Mouse (Mus musculus): Measurements from ENCODE around the gene Acap2. TPM values are rescaled to one million over a fixed set of nuclear protein-coding genes. Genes with fewer than 3 reads are reported as not detected.

The Acap2 gene
- polyA plus RNA-seq, 1 experiment from 2014 or later, result 17.2 TPM

DNA sequence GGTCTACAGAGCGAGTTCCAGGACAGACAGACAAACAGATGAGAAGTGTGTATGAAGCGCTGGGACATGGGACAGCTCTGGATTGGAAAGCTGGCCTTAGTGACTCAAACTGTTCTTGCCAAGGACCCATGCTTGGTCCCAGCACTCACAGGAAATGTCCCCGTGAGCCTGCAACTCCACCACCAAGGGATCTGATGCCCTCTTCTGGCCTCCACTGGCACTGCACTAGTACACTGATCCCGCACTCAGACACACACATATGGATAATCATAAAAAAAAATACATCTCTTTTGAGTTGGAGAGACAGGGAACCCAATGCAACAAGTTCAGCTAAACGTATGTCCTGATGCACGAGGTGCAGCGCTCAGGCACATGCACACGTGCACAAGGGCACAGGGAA is 30.7 kb downstream of the Acap2 start:
- WGBS, result 90% methylated on average over 8 of the region's 8 CpGs
- no peaks in the 10 kb centered on the region for H3K36me3 ChIP-seq (ENCODE audit: control insufficient read depth, insufficient read depth, low read length)
- no peak for ATAC-seq (replicated peaks; ENCODE audit: low FRiP score)

DNA sequence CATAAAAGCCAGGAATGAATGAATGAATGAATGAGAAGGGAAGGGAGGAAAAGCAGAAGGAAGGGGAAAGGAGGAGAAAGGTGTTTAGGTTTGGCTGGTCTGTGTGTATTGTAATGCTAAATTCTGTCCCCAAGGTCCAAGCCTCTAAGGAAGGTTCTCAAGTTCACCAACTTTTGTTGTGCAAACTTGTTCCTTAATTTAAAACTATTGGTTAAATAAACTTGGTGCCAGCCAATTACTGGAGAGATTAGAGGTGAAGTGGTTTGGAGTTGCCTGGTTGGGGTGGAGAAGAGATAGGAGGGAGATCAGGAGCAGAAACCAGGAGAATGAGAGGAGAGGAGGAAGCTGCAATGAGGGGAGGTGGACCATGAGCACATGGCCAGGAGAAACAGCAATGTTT is 31.4 kb downstream of the Acap2 start:
- ATAC-seq (replicated peaks; ENCODE audit: low FRiP score) (no peak), DNase-seq (ENCODE audit: low spot score) (no peak)
- Histone ChIP-seq H3K9me3 (ENCODE audit: control insufficient read depth, low read length) (no peaks in the 10 kb centered on the region), H3K9ac (ENCODE audit: low read depth, low read length) (no peak overlapping the region), H3K27ac (ENCODE audit: low read depth, low read length) (no peak overlapping the region), H3K4me2 (no peak overlapping the region), H3K36me3 (ENCODE audit: control insufficient read depth, insufficient read depth, low read length) (no peaks in the 10 kb centered on the region), H3K27me3 (replicated peaks; ENCODE audit: control insufficient read depth, insufficient read depth, low read length) (no peaks in the 10 kb centered on the region), H3K4me1 (replicated peaks; ENCODE audit: control insufficient read depth, insufficient read depth, low read length) (peaks cover 20% of the 10 kb centered on the region), H3K4me3 (ENCODE audit: low read depth, low read length) (no peak overlapping the region)

More for the DNA sequence above, 30.7 kb downstream of the Acap2 start:
- H3K9me3 ChIP-seq (ENCODE audit: control insufficient read depth, low read length), result no peaks in the 10 kb centered on the region
- H3K4me2 ChIP-seq, result no peak overlapping the region
- no peak overlapping the region for H3K9ac ChIP-seq (ENCODE audit: low read depth, low read length)
- peaks cover 23% of the 10 kb centered on the region for H3K4me1 ChIP-seq (replicated peaks; ENCODE audit: control insufficient read depth, insufficient read depth, low read length)
- H3K4me3 ChIP-seq (ENCODE audit: low read depth, low read length), result no peak overlapping the region
- H3K27me3 ChIP-seq (replicated peaks; ENCODE audit: control insufficient read depth, insufficient read depth, low read length), result no peaks in the 10 kb centered on the region
- H3K27ac ChIP-seq (ENCODE audit: low read depth, low read length), result no peak overlapping the region
- DNase-seq (ENCODE audit: low spot score), result no peak

GRCm38 (mm10) chr16:31167934-31168333 is 33.1 kb downstream of the Acap2 start:
- no peaks in the 10 kb centered on the region for H3K27me3 ChIP-seq (replicated peaks; ENCODE audit: control insufficient read depth, insufficient read depth, low read length)
- H3K27ac ChIP-seq (ENCODE audit: low read depth, low read length), result no peak overlapping the region
- 47% methylated on average over 7 of the region's 7 CpGs for WGBS
- H3K9ac ChIP-seq (ENCODE audit: low read depth, low read length), result no peak overlapping the region
- no peaks in the 10 kb centered on the region for H3K9me3 ChIP-seq (ENCODE audit: control insufficient read depth, low read length)
- no peak for ATAC-seq (replicated peaks; ENCODE audit: low FRiP score)
- H3K4me2 ChIP-seq, result no peak overlapping the region
- no peak for DNase-seq (ENCODE audit: low spot score)
- peaks cover 20% of the 10 kb centered on the region for H3K4me1 ChIP-seq (replicated peaks; ENCODE audit: control insufficient read depth, insufficient read depth, low read length)
- H3K36me3 ChIP-seq (ENCODE audit: control insufficient read depth, insufficient read depth, low read length), result no peaks in the 10 kb centered on the region
- no peak overlapping the region for H3K4me3 ChIP-seq (ENCODE audit: low read depth, low read length)

DNA sequence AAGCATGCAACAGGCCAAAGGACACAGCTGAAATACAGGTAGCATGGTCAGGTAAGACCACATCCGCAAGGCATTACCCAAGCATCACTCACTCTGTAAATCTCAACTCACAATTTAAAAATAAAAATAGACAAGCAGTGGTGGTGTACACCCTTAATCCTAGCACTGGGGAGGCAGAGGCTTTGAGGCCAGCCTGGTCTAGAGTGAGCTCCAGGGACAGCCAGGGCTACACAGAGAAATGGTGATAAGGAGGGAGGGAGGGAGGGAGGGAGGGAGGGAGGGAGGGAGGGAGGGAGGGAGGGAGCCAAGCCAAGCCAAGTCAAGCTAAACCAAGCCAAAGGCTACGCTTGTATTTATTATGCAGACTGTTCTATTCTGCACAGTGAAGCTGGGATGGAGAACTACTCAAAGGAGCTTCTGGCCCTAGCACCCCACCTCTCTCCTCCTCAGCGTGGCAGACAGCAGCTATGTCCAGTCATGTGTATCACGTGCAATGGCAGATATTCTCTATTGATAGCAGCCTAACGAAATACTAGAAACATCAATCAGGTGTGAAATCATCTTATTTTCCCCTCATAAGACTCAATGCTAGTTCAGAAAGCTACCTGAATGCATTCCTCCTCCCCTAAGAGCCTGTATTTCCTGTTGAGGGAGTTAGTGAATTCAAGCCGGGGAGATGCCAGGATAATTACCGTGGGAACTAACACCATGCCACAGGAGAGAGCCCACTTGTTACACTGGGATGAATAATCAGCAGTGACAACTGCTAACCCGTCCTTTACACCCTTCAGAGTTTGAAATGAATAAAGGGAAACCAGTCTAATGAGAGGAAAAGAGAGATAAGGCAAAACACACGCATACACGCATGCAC is 33.8 kb downstream of the Acap2 start:
- Histone ChIP-seq H3K27ac (ENCODE audit: low read depth, low read length) (no peak overlapping the region), H3K9me3 (ENCODE audit: control insufficient read depth, low read length) (no peaks in the 10 kb centered on the region), H3K4me1 (replicated peaks; ENCODE audit: control insufficient read depth, insufficient read depth, low read length) (peaks cover 20% of the 10 kb centered on the region), H3K9ac (ENCODE audit: low read depth, low read length) (no peak overlapping the region), H3K27me3 (replicated peaks; ENCODE audit: control insufficient read depth, insufficient read depth, low read length) (no peaks in the 10 kb centered on the region), H3K4me2 (no peak overlapping the region), H3K36me3 (ENCODE audit: control insufficient read depth, insufficient read depth, low read length) (no peaks in the 10 kb centered on the region), H3K4me3 (ENCODE audit: low read depth, low read length) (no peak overlapping the region)
- ATAC-seq (replicated peaks; ENCODE audit: low FRiP score) (no peak), DNase-seq (ENCODE audit: low spot score) (no peak)
- WGBS, result 65% methylated on average over 10 of the region's 10 CpGs

- Histone ChIP-seq H3K4me1 (replicated peaks; ENCODE audit: control insufficient read depth, insufficient read depth, low read length) (peaks cover 20% of the 10 kb centered on the region), H3K9me3 (ENCODE audit: control insufficient read depth, low read length) (no peaks in the 10 kb centered on the region), H3K4me3 (ENCODE audit: low read depth, low read length) (no peak overlapping the region), H3K4me2 (no peak overlapping the region), H3K9ac (ENCODE audit: low read depth, low read length) (no peak overlapping the region), H3K36me3 (ENCODE audit: control insufficient read depth, insufficient read depth, low read length) (no peaks in the 10 kb centered on the region), H3K27ac (ENCODE audit: low read depth, low read length) (no peak overlapping the region), H3K27me3 (replicated peaks; ENCODE audit: control insufficient read depth, insufficient read depth, low read length) (no peaks in the 10 kb centered on the region)
- no peak for DNase-seq (ENCODE audit: low spot score)
- 74% methylated on average over 4 of the region's 4 CpGs for WGBS
- ATAC-seq (replicated peaks; ENCODE audit: low FRiP score), result no peak
These were observed 35.1 kb downstream of the Acap2 start for GRCm38 (mm10) chr16:31165907-31166306.

DNA sequence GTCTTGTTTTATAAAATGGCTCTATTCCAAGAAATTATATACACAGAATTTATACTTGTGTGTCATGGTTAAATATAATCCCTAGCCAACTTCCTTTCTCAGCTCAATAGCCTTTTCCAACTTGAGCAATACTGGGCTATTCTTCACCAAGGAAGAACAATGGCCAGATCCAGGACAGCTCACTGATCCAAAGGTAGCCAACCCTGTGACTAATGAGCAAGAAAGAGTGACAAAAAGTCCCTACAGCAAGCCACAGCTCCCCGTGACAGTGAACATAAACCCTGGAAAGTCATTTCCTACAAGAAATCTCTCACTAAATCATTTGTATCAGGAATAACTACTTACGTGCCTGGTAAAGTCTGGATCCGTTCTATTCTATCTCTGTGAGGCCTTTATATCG is 35.6 kb downstream of the Acap2 start:
- H3K27ac ChIP-seq (ENCODE audit: low read depth, low read length), result no peak overlapping the region
- H3K36me3 ChIP-seq (ENCODE audit: control insufficient read depth, insufficient read depth, low read length), result no peaks in the 10 kb centered on the region
- WGBS, result 80% methylated on average over 4 of the region's 4 CpGs
- no peak overlapping the region for H3K4me3 ChIP-seq (ENCODE audit: low read depth, low read length)
- peaks cover 20% of the 10 kb centered on the region for H3K4me1 ChIP-seq (replicated peaks; ENCODE audit: control insufficient read depth, insufficient read depth, low read length)
- H3K9ac ChIP-seq (ENCODE audit: low read depth, low read length), result no peak overlapping the region
- no peak overlapping the region for H3K4me2 ChIP-seq
- no peaks in the 10 kb centered on the region for H3K27me3 ChIP-seq (replicated peaks; ENCODE audit: control insufficient read depth, insufficient read depth, low read length)
- ATAC-seq (replicated peaks; ENCODE audit: low FRiP score), result no peak
- no peaks in the 10 kb centered on the region for H3K9me3 ChIP-seq (ENCODE audit: control insufficient read depth, low read length)
- no peak for DNase-seq (ENCODE audit: low spot score)

DNA sequence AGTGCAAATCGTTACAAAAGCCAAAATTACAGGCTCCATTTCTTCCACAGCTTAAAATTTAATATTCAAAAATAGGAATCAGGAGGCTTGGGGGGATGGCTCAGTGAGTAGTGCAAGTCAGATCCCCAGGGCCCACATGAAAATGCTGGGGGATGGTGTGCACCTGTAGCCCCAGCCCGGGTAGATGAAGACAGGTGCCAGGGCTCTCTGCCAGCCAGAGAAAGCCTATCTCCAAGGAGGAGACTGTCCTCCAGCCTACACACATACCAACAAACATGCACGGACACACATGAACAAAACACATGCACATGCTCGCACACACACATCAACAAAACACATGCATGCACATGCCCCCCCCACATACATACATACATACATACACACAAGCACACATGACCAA is 36.9 kb downstream of the Acap2 start:
- no peaks in the 10 kb centered on the region for H3K27me3 ChIP-seq (replicated peaks; ENCODE audit: control insufficient read depth, insufficient read depth, low read length)
- no peaks in the 10 kb centered on the region for H3K9me3 ChIP-seq (ENCODE audit: control insufficient read depth, low read length)
- no peak overlapping the region for H3K4me2 ChIP-seq
- no peak overlapping the region for H3K27ac ChIP-seq (ENCODE audit: low read depth, low read length)
- no peak overlapping the region for H3K9ac ChIP-seq (ENCODE audit: low read depth, low read length)
- WGBS, result 87% methylated on average over 4 of the region's 4 CpGs
- H3K36me3 ChIP-seq (ENCODE audit: control insufficient read depth, insufficient read depth, low read length), result no peaks in the 10 kb centered on the region
- H3K4me3 ChIP-seq (ENCODE audit: low read depth, low read length), result no peak overlapping the region
- DNase-seq (ENCODE audit: low spot score), result no peak
- ATAC-seq (replicated peaks; ENCODE audit: low FRiP score), result no peak
- peaks cover 20% of the 10 kb centered on the region for H3K4me1 ChIP-seq (replicated peaks; ENCODE audit: control insufficient read depth, insufficient read depth, low read length)

DNA sequence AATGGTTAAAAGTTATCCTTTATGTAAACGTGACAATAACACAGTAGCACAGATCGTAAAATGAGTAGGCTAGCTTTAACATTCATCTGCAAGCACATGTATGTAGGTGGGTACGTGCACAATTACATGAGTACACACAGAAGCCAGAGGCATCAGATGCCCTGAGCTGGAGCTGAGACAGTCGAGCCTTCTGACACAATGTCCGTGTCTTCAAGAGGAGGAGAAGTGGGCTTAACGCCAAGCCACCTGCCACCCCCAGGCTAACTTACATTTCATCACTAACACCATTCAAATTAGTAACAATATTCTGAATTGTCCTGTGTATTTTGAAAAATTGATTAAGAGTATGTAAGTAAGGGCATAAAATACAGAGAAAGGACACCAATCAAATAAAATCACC is 40.6 kb downstream of the Acap2 start:
- H3K9ac ChIP-seq (ENCODE audit: low read depth, low read length), result no peak overlapping the region
- no peak overlapping the region for H3K4me3 ChIP-seq (ENCODE audit: low read depth, low read length)
- H3K4me1 ChIP-seq (replicated peaks; ENCODE audit: control insufficient read depth, insufficient read depth, low read length), result no peaks in the 10 kb centered on the region
- no peak overlapping the region for H3K27ac ChIP-seq (ENCODE audit: low read depth, low read length)
- H3K27me3 ChIP-seq (replicated peaks; ENCODE audit: control insufficient read depth, insufficient read depth, low read length), result no peaks in the 10 kb centered on the region
- H3K4me2 ChIP-seq, result no peak overlapping the region
- no peak for ATAC-seq (replicated peaks; ENCODE audit: low FRiP score)
- 82% methylated on average over 6 of the region's 6 CpGs for WGBS
- no peak for DNase-seq (ENCODE audit: low spot score)
- peaks cover 6% of the 10 kb centered on the region; the same call in 1 of the 2 replicates for H3K9me3 ChIP-seq (ENCODE audit: control insufficient read depth, low read length)
- peaks cover 5% of the 10 kb centered on the region for H3K36me3 ChIP-seq (ENCODE audit: control insufficient read depth, insufficient read depth, low read length)

- Histone ChIP-seq H3K36me3 (ENCODE audit: control insufficient read depth, insufficient read depth, low read length) (peaks cover 7% of the 10 kb centered on the region), H3K27me3 (replicated peaks; ENCODE audit: control insufficient read depth, insufficient read depth, low read length) (no peaks in the 10 kb centered on the region), H3K27ac (ENCODE audit: low read depth, low read length) (no peak overlapping the region), H3K4me1 (replicated peaks; ENCODE audit: control insufficient read depth, insufficient read depth, low read length) (no peaks in the 10 kb centered on the region), H3K4me3 (ENCODE audit: low read depth, low read length) (no peak overlapping the region), H3K4me2 (no peak overlapping the region), H3K9ac (ENCODE audit: low read depth, low read length) (no peak overlapping the region), H3K9me3 (ENCODE audit: control insufficient read depth, low read length) (peaks cover 6% of the 10 kb centered on the region; the same call in 1 of the 2 replicates)
- 59% methylated on average over 2 of the region's 2 CpGs for WGBS
- ATAC-seq (replicated peaks; ENCODE audit: low FRiP score) (no peak), DNase-seq (ENCODE audit: low spot score) (no peak)
These were observed 41.6 kb downstream of the Acap2 start for GRCm38 (mm10) chr16:31159491-31159890.

All from liver, embryonic 11.5 days (tissue).